Comparison of ENCODE assay signal across 13 mouse cellular contexts in genomic region chr13:47277824-47278290, GRCm38 (mm10).
DNase-seq lines count a peak whose midpoint lies in the region; ATAC-seq and TF ChIP-seq lines count a peak whose summit lies in the region.
"Had no signal": no experiment of that assay in that cellular context is flagged by ENCODE, and none has a peak within 500 bp of the region (broad histone marks: within the 10 kb centered on the region; RNA-seq: fewer than 3 reads in every experiment).

No protein-coding gene starts in this region.

- no peaks in the 10 kb centered on the region for H3K36me3 ChIP-seq in forebrain, embryonic 11.5 days (ENCODE audit: control insufficient read depth, insufficient read depth, low read length)
- H3K36me3 ChIP-seq in forebrain, embryonic 13.5 days (ENCODE audit: poor library complexity, severe bottlenecking): no peaks in the 10 kb centered on the region
- H3K36me3 ChIP-seq in hindbrain, embryonic 10.5 days: no peaks in the 10 kb centered on the region
- no peaks in the 10 kb centered on the region for H3K36me3 ChIP-seq in hindbrain, embryonic 13.5 days
- H3K36me3 ChIP-seq in midbrain, embryonic 12.5 days: no peaks in the 10 kb centered on the region
- H3K36me3 ChIP-seq in midbrain, embryonic 16.5 days (ENCODE audit: control insufficient read depth, insufficient read depth, low read length): no peaks in the 10 kb centered on the region
- no peaks in the 10 kb centered on the region for H3K36me3 ChIP-seq in limb, embryonic 10.5 days
- H3K36me3 ChIP-seq: liver, embryonic 13.5 days had no signal

- H3K9ac ChIP-seq in forebrain, embryonic 11.5 days (ENCODE audit: low read length): no peak overlapping the region
- H3K9ac ChIP-seq in forebrain, embryonic 13.5 days: no peak overlapping the region
- H3K9ac ChIP-seq in hindbrain, embryonic 13.5 days: no peak overlapping the region
- H3K9ac ChIP-seq in midbrain, embryonic 12.5 days (replicated peaks): no peak overlapping the region
- no peak overlapping the region for H3K9ac ChIP-seq in midbrain, embryonic 16.5 days (ENCODE audit: low read depth, low read length)
- H3K9ac ChIP-seq: liver, embryonic 13.5 days had no signal

- peaks cover 18% of the 10 kb centered on the region for H3K4me1 ChIP-seq in forebrain, embryonic 11.5 days (replicated peaks; ENCODE audit: control insufficient read depth, insufficient read depth, low read length)
- peaks cover 26% of the 10 kb centered on the region for H3K4me1 ChIP-seq in forebrain, embryonic 13.5 days
- peaks cover 64% of the 10 kb centered on the region for H3K4me1 ChIP-seq in hindbrain, embryonic 10.5 days (replicated peaks)
- peaks cover 24% of the 10 kb centered on the region for H3K4me1 ChIP-seq in hindbrain, embryonic 13.5 days (replicated peaks)
- peaks cover 29% of the 10 kb centered on the region for H3K4me1 ChIP-seq in midbrain, embryonic 12.5 days
- H3K4me1 ChIP-seq in midbrain, embryonic 16.5 days (ENCODE audit: control insufficient read depth, insufficient read depth, low read length): peaks cover 6% of the 10 kb centered on the region
- peaks cover 27% of the 10 kb centered on the region for H3K4me1 ChIP-seq in limb, embryonic 10.5 days

- intact Hi-C loops in left cerebral cortex, adult 2 months (cut with DNase I): no loop called here

- no peaks in the 10 kb centered on the region for H3K9me3 ChIP-seq in forebrain, embryonic 11.5 days (ENCODE audit: control insufficient read depth, low read length)
- H3K9me3 ChIP-seq in forebrain, embryonic 13.5 days (replicated peaks): no peaks in the 10 kb centered on the region
- H3K9me3 ChIP-seq in hindbrain, embryonic 10.5 days: peaks cover 4% of the 10 kb centered on the region; the same call in 1 of the 2 replicates
- H3K9me3 ChIP-seq in hindbrain, embryonic 13.5 days: no peaks in the 10 kb centered on the region
- H3K9me3 ChIP-seq in midbrain, embryonic 12.5 days: no peaks in the 10 kb centered on the region
- H3K9me3 ChIP-seq in midbrain, embryonic 16.5 days (replicated peaks; ENCODE audit: control insufficient read depth, low read length, poor library complexity, severe bottlenecking): no peaks in the 10 kb centered on the region
- no peaks in the 10 kb centered on the region for H3K9me3 ChIP-seq in limb, embryonic 10.5 days (replicated peaks)
- H3K9me3 ChIP-seq: liver, embryonic 13.5 days had no signal

- no peak overlapping the region; the same call in 1 of the 2 replicates for H3K4me2 ChIP-seq in forebrain, embryonic 11.5 days (ENCODE audit: low read depth, low read length, severe bottlenecking)
- H3K4me2 ChIP-seq in forebrain, embryonic 13.5 days: no peak overlapping the region
- no peak overlapping the region for H3K4me2 ChIP-seq in hindbrain, embryonic 13.5 days
- peak overlapping the region; percentile 17; the same call in 1 of the 2 replicates for H3K4me2 ChIP-seq in midbrain, embryonic 12.5 days (replicated peaks)
- no peak overlapping the region for H3K4me2 ChIP-seq in midbrain, embryonic 16.5 days (ENCODE audit: low read length)
- H3K4me2 ChIP-seq: liver, embryonic 13.5 days had no signal

- no peak for TF ChIP-seq CTCF in left cerebral cortex, adult 2 months (IDR thresholded peaks at IDR 0.05)

- H3K4me3 ChIP-seq in forebrain, embryonic 11.5 days (ENCODE audit: low read depth, low read length): no peak overlapping the region
- no peak overlapping the region for H3K4me3 ChIP-seq in forebrain, embryonic 13.5 days
- H3K4me3 ChIP-seq in hindbrain, embryonic 10.5 days: peak overlapping the region; percentile 16; the same call in 1 of the 2 replicates
- no peak overlapping the region for H3K4me3 ChIP-seq in hindbrain, embryonic 13.5 days
- H3K4me3 ChIP-seq in midbrain, embryonic 12.5 days: no peak overlapping the region
- no peak overlapping the region for H3K4me3 ChIP-seq in midbrain, embryonic 16.5 days (ENCODE audit: low read depth, low read length)
- no peak overlapping the region for H3K4me3 ChIP-seq in limb, embryonic 10.5 days
- no peak overlapping the region for H3K4me3 ChIP-seq in left cerebral cortex, adult 2 months
- H3K4me3 ChIP-seq: layer of hippocampus, adult 2 months; liver, embryonic 13.5 days; megakaryocyte, embryonic 14.5 days had no signal

- no peaks in the 10 kb centered on the region for H3K27me3 ChIP-seq in forebrain, embryonic 11.5 days (ENCODE audit: control insufficient read depth, insufficient read depth, low read length)
- no peaks in the 10 kb centered on the region for H3K27me3 ChIP-seq in forebrain, embryonic 13.5 days
- no peaks in the 10 kb centered on the region for H3K27me3 ChIP-seq in hindbrain, embryonic 10.5 days (ENCODE audit: insufficient read depth, poor library complexity, severe bottlenecking)
- H3K27me3 ChIP-seq in hindbrain, embryonic 13.5 days: no peaks in the 10 kb centered on the region
- no peaks in the 10 kb centered on the region for H3K27me3 ChIP-seq in midbrain, embryonic 12.5 days
- H3K27me3 ChIP-seq in midbrain, embryonic 16.5 days (ENCODE audit: control insufficient read depth, insufficient read depth, low read depth, low read length): no peaks in the 10 kb centered on the region
- no peaks in the 10 kb centered on the region for H3K27me3 ChIP-seq in limb, embryonic 10.5 days (ENCODE audit: low read depth, poor library complexity, severe bottlenecking)
- H3K27me3 ChIP-seq: liver, embryonic 13.5 days had no signal

- ATAC-seq in forebrain, embryonic 11.5 days (replicated peaks; ENCODE audit: low FRiP score): peak; percentile 57
- ATAC-seq in forebrain, embryonic 13.5 days: no peak
- no peak for ATAC-seq in hindbrain, embryonic 13.5 days (ENCODE audit: low FRiP score)
- no peak for ATAC-seq in midbrain, embryonic 12.5 days (ENCODE audit: low FRiP score, low read depth)
- no peak for ATAC-seq in midbrain, embryonic 16.5 days

- peak overlapping the region; percentile 64; the same call in 1 of the 2 replicates for H3K27ac ChIP-seq in forebrain, embryonic 11.5 days (ENCODE audit: low read depth, low read length)
- no peak overlapping the region for H3K27ac ChIP-seq in forebrain, embryonic 13.5 days
- peak overlapping the region; percentile 87 for H3K27ac ChIP-seq in hindbrain, embryonic 10.5 days
- no peak overlapping the region for H3K27ac ChIP-seq in hindbrain, embryonic 13.5 days
- H3K27ac ChIP-seq in midbrain, embryonic 12.5 days (replicated peaks): 0 out of 2 replicates have a peak overlapping the region, but pooled peaks have one; percentile 43
- H3K27ac ChIP-seq in midbrain, embryonic 16.5 days (ENCODE audit: low read length): no peak overlapping the region
- peak overlapping the region; percentile 62 for H3K27ac ChIP-seq in limb, embryonic 10.5 days
- no peak overlapping the region for H3K27ac ChIP-seq in left cerebral cortex, adult 2 months
- H3K27ac ChIP-seq: layer of hippocampus, adult 2 months; liver, embryonic 13.5 days had no signal

- no peak for DNase-seq in forebrain, embryonic 11.5 days (ENCODE audit: low spot score)
- DNase-seq in hindbrain, embryonic 10.5 days (ENCODE audit: low spot score): peak; percentile 53
- no peak for DNase-seq in limb, embryonic 10.5 days (ENCODE audit: low spot score)
- DNase-seq in left cerebral cortex, adult 2 months (ENCODE audit: extremely low spot score in 1 of 2, low spot score in 2 of 2): no peak
- DNase-seq: adrenal gland, adult 2 months; B cell, adult 2 months; liver, embryonic 13.5 days had no signal

- 5% methylated on average over 5 of the region's 5 CpGs for WGBS in forebrain, embryonic 11.5 days
- WGBS in forebrain, embryonic 13.5 days: 2% methylated on average over 5 of the region's 5 CpGs
- 17% methylated on average over 5 of the region's 5 CpGs for WGBS in hindbrain, embryonic 10.5 days
- 7% methylated on average over 5 of the region's 5 CpGs for WGBS in hindbrain, embryonic 13.5 days
- WGBS in midbrain, embryonic 12.5 days: 3% methylated on average over 5 of the region's 5 CpGs
- 3% methylated on average over 5 of the region's 5 CpGs for WGBS in midbrain, embryonic 16.5 days
- 22% methylated on average over 5 of the region's 5 CpGs for WGBS in limb, embryonic 10.5 days

Comparison
In these comparisons a context has a peak if more than half of its experiments do, and no peak if none do; other contexts are left out.
1. H3K27ac ChIP-seq: peak in forebrain, embryonic 11.5 days (single experiment), hindbrain, embryonic 10.5 days (single experiment), midbrain, embryonic 12.5 days (single experiment) and limb, embryonic 10.5 days (single experiment); none in forebrain, embryonic 13.5 days (single experiment), hindbrain, embryonic 13.5 days (single experiment), midbrain, embryonic 16.5 days (single experiment) and left cerebral cortex, adult 2 months (single experiment).